Mouse (Mus musculus): ENCODE data around the gene Sde2. TPM values are rescaled to one million over a fixed set of nuclear protein-coding genes. Genes with fewer than 3 reads are reported as not detected.

The Sde2 gene
- polyA plus RNA-seq, 1 experiment from 2014 or later = 18.8 TPM

DNA sequence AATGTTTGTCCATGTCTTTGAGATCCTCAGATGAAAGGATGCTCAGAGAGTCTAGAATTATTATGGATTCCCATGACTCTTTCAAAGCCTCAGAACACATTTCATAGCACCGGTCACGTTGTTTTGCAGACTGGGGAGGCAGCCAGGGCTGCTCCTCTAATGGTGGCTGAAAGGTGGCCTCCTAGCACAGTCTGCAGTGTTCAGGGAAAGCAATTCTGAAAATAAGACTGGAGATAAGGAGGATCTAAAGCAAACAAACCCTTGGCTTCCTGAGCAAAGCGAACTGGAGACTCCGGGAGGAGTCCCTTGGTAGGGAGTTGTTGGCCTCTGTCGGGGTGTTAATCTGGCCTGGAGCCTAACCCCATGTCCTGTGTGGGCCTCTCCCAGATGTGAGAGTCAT, 13.7 kb upstream of the Sde2 start:
- Histone ChIP-seq H3K36me3 (ENCODE audit: control insufficient read depth, insufficient read depth, low read length) (no peaks in the 10 kb centered on the region), H3K27ac (replicated peaks) (0 out of 2 replicates have a peak overlapping the region, but pooled peaks have one; percentile 24), H3K9me3 (ENCODE audit: control insufficient read depth, low read length) (no peaks in the 10 kb centered on the region), H3K27me3 (ENCODE audit: control insufficient read depth, insufficient read depth, low read length) (no peaks in the 10 kb centered on the region), H3K4me2 (replicated peaks; ENCODE audit: low read depth) (no peak overlapping the region), H3K4me3 (ENCODE audit: low read depth, low read length) (no peak overlapping the region), H3K4me1 (replicated peaks; ENCODE audit: control insufficient read depth, insufficient read depth) (no peaks in the 10 kb centered on the region), H3K9ac (ENCODE audit: low read length) (no peak overlapping the region)
- ATAC-seq (ENCODE audit: low FRiP score, low TSS enrichment) (0 out of 2 replicates have a peak, but pooled peaks have one; percentile 53), DNase-seq (ENCODE audit: low spot score) (no peak)
- WGBS = 53% methylated on average over 5 of the region's 5 CpGs
- TF ChIP-seq EP300 (optimal IDR thresholded peaks at IDR 0.05) (no peak), CTCF (IDR thresholded peaks at IDR 0.05; ENCODE audit: low read depth) (no peak)

GRCm38 (mm10) chr1:180838014-180838413, 12.9 kb upstream of the Sde2 start:
- TF ChIP-seq CTCF (IDR thresholded peaks at IDR 0.05; ENCODE audit: low read depth) (no peak), EP300 (optimal IDR thresholded peaks at IDR 0.05) (no peak)
- no peaks in the 10 kb centered on the region for H3K36me3 ChIP-seq (ENCODE audit: control insufficient read depth, insufficient read depth, low read length)
- H3K9me3 ChIP-seq (ENCODE audit: control insufficient read depth, low read length) = no peaks in the 10 kb centered on the region
- H3K27me3 ChIP-seq (ENCODE audit: control insufficient read depth, insufficient read depth, low read length) = no peaks in the 10 kb centered on the region
- no peak overlapping the region for H3K4me3 ChIP-seq (ENCODE audit: low read depth, low read length)
- DNase-seq (ENCODE audit: low spot score) (no peak), ATAC-seq (ENCODE audit: low FRiP score, low TSS enrichment) (no peak)
- no peak overlapping the region for H3K9ac ChIP-seq (ENCODE audit: low read length)
- no peaks in the 10 kb centered on the region for H3K4me1 ChIP-seq (replicated peaks; ENCODE audit: control insufficient read depth, insufficient read depth)
- H3K27ac ChIP-seq (replicated peaks) = peak overlapping the region; percentile 1; the same call in 1 of the 2 replicates
- WGBS = 27% methylated on average over 6 of the region's 6 CpGs
- H3K4me2 ChIP-seq (replicated peaks; ENCODE audit: low read depth) = no peak overlapping the region

DNA sequence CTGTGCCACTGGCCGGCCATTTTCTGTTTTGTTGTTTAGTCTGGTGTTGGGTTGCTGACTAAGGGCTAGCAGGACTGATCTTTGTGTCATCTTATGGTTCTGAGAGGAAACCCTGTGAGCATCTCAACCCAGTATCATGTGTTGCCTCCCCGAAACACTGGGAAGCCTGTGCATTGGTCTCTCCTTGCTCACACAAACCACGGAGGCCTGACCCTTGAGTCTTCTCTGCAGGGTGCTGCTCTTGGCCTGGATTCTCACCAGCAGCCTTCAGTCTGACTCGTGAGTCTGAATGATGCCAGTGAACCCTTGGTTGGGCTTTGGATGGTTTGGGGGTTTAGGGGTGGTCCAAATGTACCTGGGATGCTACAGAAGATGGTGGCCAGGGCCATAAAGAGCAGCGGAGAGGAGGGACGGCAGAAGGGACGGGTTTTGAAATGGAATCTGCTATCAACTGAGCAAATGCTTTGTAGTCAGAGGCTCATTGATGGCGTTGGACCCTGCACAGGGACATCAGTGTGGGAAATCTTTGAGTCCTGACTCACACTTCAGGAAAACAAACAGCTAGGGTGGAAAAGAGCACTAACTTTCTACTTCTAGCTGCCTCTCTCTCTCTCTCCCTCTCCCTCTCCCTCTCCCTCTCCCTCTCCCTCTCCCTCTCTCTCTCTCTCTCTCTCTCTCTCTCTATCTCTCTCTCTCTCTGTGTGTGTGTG, 11.6 kb upstream of the Sde2 start:
- Histone ChIP-seq H3K27me3 (ENCODE audit: control insufficient read depth, insufficient read depth, low read length) (no peaks in the 10 kb centered on the region), H3K36me3 (ENCODE audit: control insufficient read depth, insufficient read depth, low read length) (no peaks in the 10 kb centered on the region), H3K4me1 (replicated peaks; ENCODE audit: control insufficient read depth, insufficient read depth) (no peaks in the 10 kb centered on the region), H3K4me2 (replicated peaks; ENCODE audit: low read depth) (no peak overlapping the region), H3K27ac (replicated peaks) (no peak overlapping the region), H3K9ac (ENCODE audit: low read length) (no peak overlapping the region), H3K4me3 (ENCODE audit: low read depth, low read length) (no peak overlapping the region), H3K9me3 (ENCODE audit: control insufficient read depth, low read length) (no peaks in the 10 kb centered on the region)
- no peak for ATAC-seq (ENCODE audit: low FRiP score, low TSS enrichment)
- DNase-seq (ENCODE audit: low spot score) = no peak
- TF ChIP-seq CTCF (IDR thresholded peaks at IDR 0.05; ENCODE audit: low read depth) (no peak), EP300 (optimal IDR thresholded peaks at IDR 0.05) (no peak)
- 65% methylated on average over 8 of the region's 8 CpGs for WGBS

- Histone ChIP-seq H3K36me3 (ENCODE audit: control insufficient read depth, insufficient read depth, low read length) (no peaks in the 10 kb centered on the region), H3K4me3 (ENCODE audit: low read depth, low read length) (no peak overlapping the region), H3K9me3 (ENCODE audit: control insufficient read depth, low read length) (no peaks in the 10 kb centered on the region), H3K9ac (ENCODE audit: low read length) (no peak overlapping the region), H3K27me3 (ENCODE audit: control insufficient read depth, insufficient read depth, low read length) (no peaks in the 10 kb centered on the region), H3K4me1 (replicated peaks; ENCODE audit: control insufficient read depth, insufficient read depth) (no peaks in the 10 kb centered on the region), H3K4me2 (replicated peaks; ENCODE audit: low read depth) (no peak overlapping the region), H3K27ac (replicated peaks) (no peak overlapping the region)
- 75% methylated on average over 8 of the region's 8 CpGs for WGBS
- DNase-seq (ENCODE audit: low spot score) = no peak
- no peak for TF ChIP-seq EP300 (optimal IDR thresholded peaks at IDR 0.05)
- TF ChIP-seq CTCF (IDR thresholded peaks at IDR 0.05; ENCODE audit: low read depth) = no peak
- no peak for ATAC-seq (ENCODE audit: low FRiP score, low TSS enrichment)
Observed at GRCm38 (mm10) chr1:180841561-180842300, 9.2 kb upstream of the Sde2 start.

- peaks cover 5% of the 10 kb centered on the region for H3K4me1 ChIP-seq (replicated peaks; ENCODE audit: control insufficient read depth, insufficient read depth)
- DNase-seq (ENCODE audit: low spot score) (peak; percentile 70), ATAC-seq (ENCODE audit: low FRiP score, low TSS enrichment) (peak; percentile 17; the same call in 1 of the 2 replicates)
- H3K9me3 ChIP-seq (ENCODE audit: control insufficient read depth, low read length) = no peaks in the 10 kb centered on the region
- no peaks in the 10 kb centered on the region for H3K36me3 ChIP-seq (ENCODE audit: control insufficient read depth, insufficient read depth, low read length)
- H3K27ac ChIP-seq (replicated peaks) = peak overlapping the region; percentile 88
- H3K27me3 ChIP-seq (ENCODE audit: control insufficient read depth, insufficient read depth, low read length) = no peaks in the 10 kb centered on the region
- peak overlapping the region; percentile 52; the same call in 1 of the 2 replicates for H3K9ac ChIP-seq (ENCODE audit: low read length)
- WGBS = 1% methylated on average over 9 of the region's 9 CpGs
- peak overlapping the region; percentile 8 for H3K4me3 ChIP-seq (ENCODE audit: low read depth, low read length)
- H3K4me2 ChIP-seq (replicated peaks; ENCODE audit: low read depth) = peak overlapping the region; percentile 45
- TF ChIP-seq EP300 (optimal IDR thresholded peaks at IDR 0.05) (no peak), CTCF (IDR thresholded peaks at IDR 0.05; ENCODE audit: low read depth) (peak; percentile 18; the same call in 1 of the 2 replicates)
Observed at GRCm38 (mm10) chr1:180848114-180848510, 2.8 kb upstream of the Sde2 start.
